Mouse (Mus musculus) heart, embryonic 14.5 days (tissue): ENCODE measurements around the gene Elavl3. TPM values are rescaled to one million over a fixed set of nuclear protein-coding genes. Genes with fewer than 3 reads are reported as not detected.
A peak's percentile ranks its signal among the peaks of the same experiment; 100 is the strongest.

Experiments used
- ATAC-seq: fragments of 200-750 bp; cut with Nextera tagmentation; 2 replicates; pipeline ENCODE4 v1.8.0; 2017; ENCODE audit warnings: low read depth, moderate TSS enrichment; ENCODE audit not compliant: insufficient number of reproducible peaks, insufficient read depth, low FRiP score
- H3K27ac ChIP-seq, 2 experiments: fragments of 200-500 bp in 1 of 2; fragments of 300-500 bp in 1 of 2; sonication (generic) in 1 of 2; replicated peaks in 1 of 2; 2 replicates each; pipeline ENCODE4 v1.5.1; 2012 to 2014; ENCODE audit warnings: low read depth in 2 of 2, low read length in 2 of 2, control low read depth in 1 of 2, mild to moderate bottlenecking in 1 of 2, mixed read lengths in 1 of 2; ENCODE audit not compliant: control insufficient read depth in 1 of 2, insufficient read depth in 1 of 2
- H3K27me3 ChIP-seq: fragments of 300-500 bp; sonication (generic); 2 replicates; pipeline ENCODE4 v1.6.1; 2014; ENCODE audit warnings: mild to moderate bottlenecking, low read length, control low read depth; ENCODE audit not compliant: control insufficient read depth, insufficient read depth
- H3K36me3 ChIP-seq: fragments of 300-500 bp; sonication (generic); 2 replicates; pipeline ENCODE4 v1.6.1; 2014; ENCODE audit warnings: mild to moderate bottlenecking, control low read depth, low read length, mixed read lengths; ENCODE audit not compliant: control insufficient read depth, insufficient read depth
- H3K4me1 ChIP-seq, 2 experiments: fragments of 200-500 bp in 1 of 2; fragments of 300-500 bp in 1 of 2; sonication (generic) in 1 of 2; 2 replicates each; pipeline ENCODE4 v1.6.1; 2012 to 2014; ENCODE audit warnings: low read length in 2 of 2, control low read depth in 1 of 2, mixed read lengths in 1 of 2; ENCODE audit not compliant: control insufficient read depth in 2 of 2, insufficient read depth in 2 of 2
- H3K4me2 ChIP-seq: fragments of 300-500 bp; sonication (generic); 2 replicates; pipeline ENCODE4 v1.6.1; 2014; ENCODE audit warnings: mild to moderate bottlenecking, low read length
- H3K4me3 ChIP-seq, 2 experiments: fragments of 200-500 bp in 1 of 2; fragments of 300-500 bp in 1 of 2; sonication (generic) in 1 of 2; 2 replicates each; pipeline ENCODE4 v1.5.1; 2012 to 2014; ENCODE audit warnings: low read length in 2 of 2, mild to moderate bottlenecking in 2 of 2, control low read depth in 1 of 2, low read depth in 1 of 2, moderate library complexity in 1 of 2; ENCODE audit not compliant: control insufficient read depth in 1 of 2, insufficient read depth in 1 of 2
- H3K9ac ChIP-seq: fragments of 300-500 bp; sonication (generic); 2 replicates; pipeline ENCODE4 v1.6.1; 2014; ENCODE audit warnings: mild to moderate bottlenecking, low read length
- H3K9me3 ChIP-seq: fragments of 300-500 bp; sonication (generic); 2 replicates; pipeline ENCODE4 v1.6.1; 2016; ENCODE audit warnings: low read length, control low read depth; ENCODE audit not compliant: control insufficient read depth
- WGBS: fragments of 180-500 bp; shearing (Covaris S2); extraction: QIAGEN DNeasy Blood & Tissue Kit; methylation state at CpG from one replicate; pipeline ENCODE4 v1.1.7; 2014; 5-methylcytosine and 5-hydroxymethylcytosine counted together
- polyA plus RNA-seq: library from polyadenylated mRNA; unstranded; fragments of >200 nt; fragmentation: Nextera tagmentation; extraction: Ambion mirVana; gene quantifications from 2 replicates; pipeline ENCODE4 v1.2.1, GENCODE M21; 2014

Gene Elavl3
- polyA plus RNA-seq, 1 experiment from 2014 or later, result 0.65 TPM

DNA sequence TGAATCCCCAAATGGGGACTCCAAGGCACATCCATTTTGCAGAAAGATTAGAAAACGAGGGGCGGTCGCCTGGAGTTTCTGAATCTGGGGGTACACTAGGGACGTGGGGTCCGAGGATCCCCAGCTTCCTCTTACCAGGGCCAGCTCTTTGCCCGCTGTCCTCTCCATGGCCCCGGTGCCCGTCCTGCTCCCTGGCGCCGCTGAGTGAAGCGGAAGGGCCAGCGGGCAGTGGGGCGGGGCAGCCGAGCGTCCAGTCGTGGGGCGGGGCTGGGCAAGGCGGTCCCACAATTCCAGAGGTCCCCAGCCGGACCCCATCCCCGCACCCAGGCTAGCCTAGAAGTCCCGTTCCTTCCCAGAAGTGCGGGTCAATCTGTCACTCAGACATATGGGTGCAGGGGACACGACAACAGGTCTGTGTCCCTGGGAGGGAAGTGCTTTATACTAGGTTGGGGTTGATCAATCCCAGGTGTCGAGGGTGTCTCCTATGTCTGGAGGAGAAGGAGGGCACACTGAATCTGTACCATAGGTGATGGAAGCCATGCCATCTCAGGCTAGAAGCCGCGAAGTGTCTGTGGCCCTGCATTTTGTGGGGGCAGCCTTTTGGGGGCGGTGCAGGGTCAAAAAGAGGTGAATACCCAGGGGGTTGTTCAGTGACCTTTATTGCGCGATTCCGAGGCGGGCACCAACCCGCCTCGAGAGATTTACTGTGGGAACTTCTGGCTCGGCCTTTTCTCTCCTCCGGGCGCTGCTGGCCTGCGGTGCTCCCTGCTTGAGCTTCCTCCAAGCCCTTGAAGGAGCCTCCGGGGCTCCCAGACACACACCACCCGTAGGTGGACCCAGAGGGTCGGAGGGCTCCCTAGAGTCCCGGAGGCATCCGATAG, 62.4 kb downstream of the Elavl3 start, which contains the start of gene Rgl3:
TSS of gene Rgl3 (minus strand) at position 217 of the 881 bp plus-strand sequence.
- under 1% methylated on average over 35 of the region's 42 CpGs for WGBS
- H3K27me3 ChIP-seq, result peaks cover 80% of the 10 kb centered on the region
- no peak; the same call in 1 of the 2 replicates for ATAC-seq
- H3K9me3 ChIP-seq, result no peaks in the 10 kb centered on the region
- peaks cover 0 to 20% of the 10 kb centered on the region in 2 experiments; a peak in 3 of 4 replicates for H3K4me1 ChIP-seq
- H3K4me2 ChIP-seq, result peak within 1 kb of the TSS; percentile 84
- no peak within 1 kb of the TSS for H3K27ac ChIP-seq
- peak within 1 kb of the TSS; percentile 43 to 44 for H3K4me3 ChIP-seq
- H3K9ac ChIP-seq, result peak within 1 kb of the TSS; percentile 60
- no peaks in the 10 kb centered on the region for H3K36me3 ChIP-seq

DNA sequence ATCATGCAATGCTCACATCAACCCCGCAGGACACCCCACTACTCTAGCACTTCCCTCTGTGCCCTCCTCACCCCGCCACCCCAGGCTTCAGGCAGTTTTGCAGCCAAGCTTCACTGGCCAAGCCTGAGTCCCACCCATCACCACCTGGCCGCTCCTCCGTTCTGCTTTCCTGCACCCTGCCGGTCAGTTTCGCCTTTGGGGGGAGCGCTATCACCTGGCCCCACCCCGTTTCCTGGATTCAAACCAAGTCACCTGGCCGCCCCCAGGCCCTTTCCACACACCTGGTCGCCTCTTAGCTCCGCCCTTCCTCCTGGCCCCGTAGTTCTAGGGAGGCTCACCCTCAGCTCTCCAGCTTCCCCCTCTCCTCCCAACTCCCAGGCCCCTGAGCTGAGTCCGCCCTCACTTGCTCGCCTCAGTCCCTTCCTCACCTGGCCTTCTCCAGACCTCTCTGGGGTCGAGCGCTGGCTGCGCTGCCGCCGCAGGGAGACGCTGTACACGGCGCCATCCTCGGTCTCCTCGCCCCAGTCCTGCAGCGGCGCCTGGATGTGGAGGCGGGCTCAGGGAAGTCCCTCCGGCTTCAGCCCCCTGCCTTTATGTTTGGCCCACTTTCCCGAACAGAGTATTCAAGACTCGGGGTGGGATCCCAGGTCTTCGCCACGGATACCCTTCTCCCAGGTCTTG, 63.3 kb downstream of the Elavl3 start:
- H3K27me3 ChIP-seq, result peaks cover 86% of the 10 kb centered on the region
- 1% methylated on average over 32 of the region's 32 CpGs for WGBS
- no peak for ATAC-seq
- no peak overlapping the region for H3K27ac ChIP-seq
- H3K4me2 ChIP-seq, result peak overlapping the region; percentile 84
- no peaks in the 10 kb centered on the region for H3K9me3 ChIP-seq
- peak overlapping the region; percentile 43 to 44 for H3K4me3 ChIP-seq
- peaks cover 0 to 20% of the 10 kb centered on the region in 2 experiments; a peak in 3 of 4 replicates for H3K4me1 ChIP-seq
- H3K9ac ChIP-seq, result peak overlapping the region; percentile 60
- no peaks in the 10 kb centered on the region for H3K36me3 ChIP-seq

DNA sequence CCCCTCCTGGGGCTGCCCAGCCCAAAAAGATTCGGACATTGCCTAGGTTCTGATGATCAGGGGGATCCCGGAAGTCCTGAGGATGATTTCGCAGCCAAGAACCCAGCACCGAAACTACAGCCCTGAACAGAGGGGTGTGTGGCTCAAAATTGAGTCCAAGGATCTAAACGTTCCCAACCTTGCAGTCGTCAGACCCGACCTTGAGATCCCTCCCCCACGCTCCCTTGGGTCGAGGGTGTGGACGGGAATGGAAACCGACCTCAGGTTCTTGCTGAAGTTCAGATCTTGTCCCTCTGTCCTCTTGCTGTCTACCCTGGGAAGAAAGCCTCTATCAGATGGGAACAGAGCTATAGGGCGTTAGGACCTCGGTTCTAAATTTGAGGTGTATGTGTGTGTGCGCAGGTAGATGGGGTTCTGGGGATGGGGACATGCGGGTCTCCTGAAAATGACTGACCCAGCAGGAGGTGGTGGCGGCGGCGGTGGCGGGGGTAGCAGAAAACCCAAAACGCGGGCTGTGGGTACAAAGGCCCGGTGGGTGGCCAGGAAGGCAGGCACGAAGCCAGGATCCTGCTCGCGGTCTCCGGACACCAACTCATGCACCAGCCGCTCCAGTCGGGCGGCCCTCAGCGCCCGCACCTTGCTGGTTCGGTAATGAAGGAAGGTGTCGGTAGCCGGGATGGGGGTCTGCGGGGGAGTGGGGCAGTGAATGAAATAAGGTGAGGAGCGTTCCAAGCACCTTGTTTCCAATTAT, 64.1 kb downstream of the Elavl3 start:
- no peak overlapping the region for H3K27ac ChIP-seq
- 8% methylated on average over 36 of the region's 36 CpGs for WGBS

DNA sequence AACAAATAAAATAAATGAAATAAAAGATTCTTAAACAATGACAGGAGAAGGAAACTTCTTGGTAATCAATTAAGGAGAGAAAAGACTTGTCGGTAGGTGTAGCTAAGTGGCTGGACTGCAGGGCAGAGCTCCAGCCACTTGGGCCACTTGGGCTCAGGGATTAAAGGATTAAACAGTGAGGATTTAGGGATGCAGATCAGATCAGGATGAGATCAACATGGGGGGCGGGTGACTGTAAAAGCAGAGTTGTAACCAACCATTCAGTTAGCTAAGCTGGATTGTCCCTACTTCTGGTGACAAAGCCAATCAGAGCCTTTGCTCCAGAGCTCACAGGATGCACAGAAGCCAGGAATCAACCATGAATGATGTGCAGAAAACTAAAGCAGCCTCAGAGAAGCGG, 67.9 kb downstream of the Elavl3 start:
- no peak for ATAC-seq
- WGBS, result 18% methylated on average over 3 of the region's 3 CpGs

More for the DNA sequence above, 64.1 kb downstream of the Elavl3 start:
- H3K27me3 ChIP-seq, result peaks cover 86% of the 10 kb centered on the region
- peak overlapping the region; percentile 84 for H3K4me2 ChIP-seq
- peaks cover 0 to 20% of the 10 kb centered on the region in 2 experiments; a peak in 3 of 4 replicates for H3K4me1 ChIP-seq
- H3K9me3 ChIP-seq, result no peaks in the 10 kb centered on the region
- H3K9ac ChIP-seq, result no peak overlapping the region
- H3K4me3 ChIP-seq, result peak overlapping the region in 1 of 2 experiments; percentile 43; a peak in 1 of 4 replicates
- no peak for ATAC-seq
- no peaks in the 10 kb centered on the region for H3K36me3 ChIP-seq

DNA sequence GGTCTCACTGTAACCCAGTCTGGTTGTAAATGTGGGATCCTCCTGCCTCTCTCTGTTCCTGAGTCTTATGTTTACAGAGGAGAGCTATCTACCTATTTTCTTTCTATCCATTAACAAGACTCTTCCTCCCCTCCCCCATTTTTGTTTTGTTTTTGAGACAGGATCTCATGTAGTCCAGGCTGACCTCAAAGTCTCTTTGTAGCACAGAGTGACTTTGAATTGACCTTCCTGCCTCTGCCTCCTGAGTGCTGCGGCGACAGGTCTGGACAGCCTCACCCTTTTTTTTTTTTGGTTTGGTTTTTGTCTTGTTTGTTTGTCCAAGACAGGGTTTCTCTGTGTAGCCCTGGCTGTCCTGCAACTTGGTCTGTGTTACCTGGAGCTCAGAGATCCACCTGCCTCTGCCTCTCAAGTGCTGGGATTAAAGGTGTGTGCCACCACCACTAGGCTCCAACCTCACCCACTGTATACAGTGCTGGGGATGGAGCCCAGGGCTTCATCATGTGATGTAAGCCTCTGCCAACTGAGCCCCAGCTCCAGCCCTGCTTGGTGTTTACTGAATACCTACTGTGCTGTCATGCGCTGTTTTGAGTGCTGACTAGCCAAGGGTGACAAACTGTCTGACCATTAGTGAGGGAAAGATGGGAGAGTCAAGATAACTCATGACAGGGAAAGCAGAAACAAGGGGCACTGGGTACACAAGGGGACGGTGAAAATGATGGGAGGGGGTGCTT, 73.3 kb downstream of the Elavl3 start:
- H3K36me3 ChIP-seq, result no peaks in the 10 kb centered on the region
- no peak for ATAC-seq
- H3K4me1 ChIP-seq, result no peaks in the 10 kb centered on the region
- H3K4me3 ChIP-seq, result no peak overlapping the region
- H3K9me3 ChIP-seq, result 0 out of 2 replicates have a peak, but pooled peaks cover 3% of the 10 kb centered on the region
- H3K4me2 ChIP-seq, result no peak overlapping the region
- no peak overlapping the region for H3K9ac ChIP-seq
- peaks cover 25% of the 10 kb centered on the region; the same call in 1 of the 2 replicates for H3K27me3 ChIP-seq
- H3K27ac ChIP-seq, result no peak overlapping the region
- WGBS, result 84% methylated on average over 4 of the region's 4 CpGs

More for the DNA sequence above, 67.9 kb downstream of the Elavl3 start:
- H3K9ac ChIP-seq, result no peak overlapping the region
- no peaks in the 10 kb centered on the region for H3K36me3 ChIP-seq
- H3K4me3 ChIP-seq, result no peak overlapping the region
- H3K27me3 ChIP-seq, result peaks cover 66% of the 10 kb centered on the region
- H3K9me3 ChIP-seq, result no peaks in the 10 kb centered on the region
- no peak overlapping the region for H3K4me2 ChIP-seq
- no peak overlapping the region for H3K27ac ChIP-seq
- peaks cover 0 to 11% of the 10 kb centered on the region in 2 experiments; a peak in 3 of 4 replicates for H3K4me1 ChIP-seq

DNA sequence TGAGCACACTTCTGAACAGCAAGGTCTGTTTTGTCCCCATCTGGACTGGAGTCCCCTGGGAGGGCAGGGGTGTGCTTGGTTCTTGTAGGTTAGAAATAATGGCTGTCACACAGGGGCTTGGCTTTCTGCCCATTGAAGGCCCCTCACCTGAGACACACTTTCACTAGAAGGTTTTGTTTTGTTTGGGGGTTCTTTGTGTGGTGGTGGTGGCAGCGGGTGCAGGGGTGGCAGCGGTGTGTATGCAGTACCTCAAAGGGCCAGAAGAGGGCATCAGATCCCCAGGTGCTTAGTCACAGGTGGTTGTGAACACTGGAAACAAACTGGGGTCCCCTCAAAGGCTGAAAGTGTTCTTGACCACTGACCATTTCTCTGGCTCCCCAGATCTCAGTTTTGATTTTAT, 73.9 kb downstream of the Elavl3 start:
- Histone ChIP-seq H3K9ac (no peak overlapping the region), H3K27me3 (0 out of 2 replicates have a peak, but pooled peaks cover 20% of the 10 kb centered on the region), H3K27ac (no peak overlapping the region), H3K9me3 (0 out of 2 replicates have a peak, but pooled peaks cover 3% of the 10 kb centered on the region), H3K4me1 (no peaks in the 10 kb centered on the region), H3K36me3 (no peaks in the 10 kb centered on the region), H3K4me3 (no peak overlapping the region), H3K4me2 (no peak overlapping the region)
- ATAC-seq, result no peak
- WGBS, result 15% methylated on average over 2 of the region's 2 CpGs
